Mouse (Mus musculus): ENCODE results near the gene Ube2j1. TPM values are rescaled to one million over a fixed set of nuclear protein-coding genes. Genes with fewer than 3 reads are reported as not detected.

Gene Ube2j1
- total RNA-seq, 2 experiments from 2014 or later: 50.5 to 54.7 TPM

GRCm38 (mm10) chr4:33029104-33029503 is 2.1 kb upstream of the Ube2j1 start:
- intact Hi-C loops (cut with DNase I): loop anchor here (10.0 kb wide), 1 partner anchor 284 kb away; no protein-coding TSS in a partner anchor
- TF ChIP-seq CTCF (IDR thresholded peaks at IDR 0.05): no peak

GRCm38 (mm10) chr4:33030264-33031194 is 687 bp upstream of the Ube2j1 start:
- H3K4me3 ChIP-seq: peak overlapping the region; percentile 90
- no peak for TF ChIP-seq CTCF (IDR thresholded peaks at IDR 0.05)
- DNase-seq: peak; percentile 37
- peak overlapping the region; percentile 99 for H3K27ac ChIP-seq
- intact Hi-C loops (cut with DNase I): loop anchor here (2.0 to 10.0 kb wide), 4 partner anchors 28 to 1524 kb away; partner anchors contain the start of gene Akirin2

More at GRCm38 (mm10) chr4:33029104-33029503, 2.1 kb upstream of the Ube2j1 start:
- no peak overlapping the region for H3K4me3 ChIP-seq
- DNase-seq: no peak
- no peak overlapping the region for H3K27ac ChIP-seq

DNA sequence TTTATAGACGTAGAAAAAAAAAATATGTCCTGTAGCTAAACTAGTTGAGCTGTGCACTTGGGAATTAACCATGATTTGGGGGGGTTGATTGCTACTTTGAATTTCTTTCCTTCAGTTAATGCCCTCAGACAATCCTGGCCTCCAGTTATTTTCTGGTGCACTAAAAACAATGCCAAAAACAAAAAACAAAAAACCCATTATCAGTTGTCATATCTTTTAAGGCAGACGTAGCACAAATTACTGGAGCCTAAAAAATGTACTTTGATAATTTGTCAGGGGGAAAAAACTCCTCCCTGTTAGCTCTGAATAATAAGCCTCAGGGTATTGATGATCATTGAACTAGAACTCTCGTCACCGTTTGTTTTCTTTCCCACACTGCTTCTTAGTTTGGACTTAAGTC is 829 bp downstream of the Ube2j1 start:
- no peak for DNase-seq
- intact Hi-C loops (cut with DNase I): loop anchor here (5.0 to 10.0 kb wide), 3 partner anchors 85 to 1523 kb away; partner anchors contain the start of gene Akirin2
- peak overlapping the region; percentile 99 for H3K27ac ChIP-seq
- peak overlapping the region; percentile 90 for H3K4me3 ChIP-seq
- TF ChIP-seq CTCF (IDR thresholded peaks at IDR 0.05): no peak

GRCm38 (mm10) chr4:33033515-33033914 is 2.3 kb downstream of the Ube2j1 start:
- Histone ChIP-seq H3K4me3 (peak overlapping the region; percentile 90), H3K27ac (peak overlapping the region; percentile 99; the same call in 1 of the 2 replicates)
- no peak for TF ChIP-seq CTCF (IDR thresholded peaks at IDR 0.05)
- DNase-seq: no peak
- intact Hi-C loops (cut with DNase I): loop anchor here (5.0 to 10.0 kb wide), 3 partner anchors 84 to 1521 kb away; partner anchors contain the start of gene Akirin2

- no peak overlapping the region for H3K4me3 ChIP-seq
- intact Hi-C loops (cut with DNase I): loop anchor here (10.0 kb wide), 2 partner anchors 245 to 1515 kb away; partner anchors contain the start of gene Akirin2
- no peak overlapping the region for H3K27ac ChIP-seq
- TF ChIP-seq CTCF (IDR thresholded peaks at IDR 0.05): no peak
- no peak for DNase-seq
Observed at GRCm38 (mm10) chr4:33039826-33040225, 8.6 kb downstream of the Ube2j1 start.

GRCm38 (mm10) chr4:33049601-33050000 is 18.4 kb downstream of the Ube2j1 start:
- intact Hi-C loops (cut with DNase I): no loop called here
- no peak for DNase-seq

DNA sequence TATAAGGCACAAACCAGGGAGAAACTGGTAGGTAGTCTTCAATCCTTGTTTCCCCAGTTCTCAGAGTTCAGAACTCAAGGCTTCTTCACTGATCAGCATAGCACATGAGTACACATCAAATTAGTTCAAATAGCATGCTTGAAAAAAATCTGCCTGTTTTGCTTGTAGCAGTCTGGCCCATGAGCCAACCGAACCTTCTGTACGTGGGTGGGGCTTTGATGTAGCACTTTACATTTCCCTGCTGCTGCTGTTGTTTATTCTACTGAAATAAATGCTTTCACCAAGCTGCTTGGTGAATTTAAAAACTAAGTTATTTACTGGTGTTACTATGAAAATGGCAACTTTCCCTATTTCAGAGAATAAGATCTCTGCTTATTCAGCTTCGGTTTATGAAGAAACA is 20.8 kb downstream of the Ube2j1 start:
- intact Hi-C loops (cut with DNase I): no loop called here
- H3K4me3 ChIP-seq: no peak overlapping the region
- no peak for DNase-seq
- H3K27ac ChIP-seq: no peak overlapping the region
- TF ChIP-seq CTCF (IDR thresholded peaks at IDR 0.05): no peak

More at GRCm38 (mm10) chr4:33049601-33050000, 18.4 kb downstream of the Ube2j1 start:
- no peak for TF ChIP-seq CTCF (IDR thresholded peaks at IDR 0.05)
- Histone ChIP-seq H3K27ac (no peak overlapping the region), H3K4me3 (no peak overlapping the region)

DNA sequence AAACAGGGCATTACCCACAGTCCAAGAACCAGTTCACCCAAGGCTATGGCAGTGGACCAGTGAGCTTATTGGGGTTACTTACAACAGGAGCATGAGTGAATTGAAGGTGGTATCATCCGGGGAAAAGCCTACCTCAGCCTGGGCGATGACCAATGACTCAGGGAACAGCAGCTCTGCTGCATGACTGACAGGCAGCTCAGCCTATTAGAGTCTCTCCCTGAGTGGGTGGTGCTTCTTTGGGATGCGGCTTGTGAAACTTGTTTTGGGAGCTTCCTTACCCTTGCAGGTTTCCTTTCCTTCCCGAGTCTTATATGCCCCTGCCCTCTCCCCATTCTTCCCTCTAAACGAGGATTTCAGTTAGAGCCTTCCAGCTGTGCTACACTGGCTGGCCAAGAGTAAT is 21.4 kb downstream of the Ube2j1 start:
- no peak for DNase-seq
- no peak overlapping the region for H3K4me3 ChIP-seq
- intact Hi-C loops (cut with DNase I): no loop called here

DNA sequence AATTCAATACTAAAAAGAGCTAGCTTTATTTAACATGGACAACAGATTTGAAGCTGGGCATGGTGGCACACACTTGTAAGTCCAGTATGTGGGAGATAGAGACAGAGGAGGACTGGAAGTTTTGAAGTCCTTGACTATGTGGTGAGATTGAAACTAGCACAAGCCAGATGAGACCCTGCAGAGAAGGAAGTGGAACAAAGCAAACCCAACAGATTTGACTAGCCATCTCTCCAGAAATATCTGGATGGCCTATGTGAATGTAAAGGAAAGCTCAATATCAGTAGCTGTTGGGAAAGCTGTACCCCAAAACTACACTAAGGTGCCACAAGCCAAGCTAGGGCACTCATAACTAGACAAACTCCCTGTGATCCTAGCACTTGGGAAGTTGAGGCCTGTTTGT is 23.2 kb downstream of the Ube2j1 start:
- intact Hi-C loops (cut with DNase I): no loop called here
- TF ChIP-seq CTCF (IDR thresholded peaks at IDR 0.05): no peak
- Histone ChIP-seq H3K27ac (peak overlapping the region; percentile 38), H3K4me3 (no peak overlapping the region)
- no peak for DNase-seq

More for the DNA sequence above, 21.4 kb downstream of the Ube2j1 start:
- TF ChIP-seq CTCF (IDR thresholded peaks at IDR 0.05): no peak
- H3K27ac ChIP-seq: no peak overlapping the region

- intact Hi-C loops (cut with DNase I): no loop called here
- peak; percentile 49 for DNase-seq
Observed at GRCm38 (mm10) chr4:33056317-33056716, 25.1 kb downstream of the Ube2j1 start.

GRCm38 (mm10) chr4:33057890-33058687 is 26.9 kb downstream of the Ube2j1 start:
- TF ChIP-seq CTCF (IDR thresholded peaks at IDR 0.05): no peak
- intact Hi-C loops (cut with DNase I): loop anchor here (2.0 kb wide), 1 partner anchor 27 kb away; the partner anchor contains the start of gene Ube2j1
- peak; percentile 89 for DNase-seq
- peak overlapping the region; percentile 95 for H3K27ac ChIP-seq
- 0 out of 2 replicates have a peak overlapping the region, but pooled peaks have one; percentile 11 for H3K4me3 ChIP-seq

More at GRCm38 (mm10) chr4:33056317-33056716, 25.1 kb downstream of the Ube2j1 start:
- Histone ChIP-seq H3K4me3 (no peak overlapping the region), H3K27ac (peak overlapping the region; percentile 89)
- TF ChIP-seq CTCF (IDR thresholded peaks at IDR 0.05): no peak

DNA sequence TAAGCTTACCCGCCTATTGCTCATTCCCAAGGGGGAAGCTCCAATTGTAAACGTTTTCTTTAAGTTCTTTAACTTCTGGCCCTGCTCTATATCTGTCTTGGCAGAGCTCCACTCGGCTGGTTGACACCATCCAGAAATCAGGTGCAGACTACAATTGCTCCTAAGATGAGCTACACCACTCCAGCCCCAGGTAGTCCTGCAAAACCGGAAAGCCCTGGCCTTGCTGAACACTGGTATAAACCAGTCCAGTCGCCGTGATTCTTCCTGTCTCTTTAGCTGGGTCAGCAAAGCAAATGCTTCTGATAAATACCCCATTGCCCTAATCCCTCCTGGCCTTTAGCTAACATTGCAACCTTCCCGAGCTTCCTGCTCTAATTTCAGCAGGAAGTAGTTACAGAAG is 29.9 kb downstream of the Ube2j1 start:
- intact Hi-C loops (cut with DNase I): no loop called here
- Histone ChIP-seq H3K4me3 (no peak overlapping the region), H3K27ac (peak overlapping the region; percentile 95)
- DNase-seq: no peak
- TF ChIP-seq CTCF (IDR thresholded peaks at IDR 0.05): no peak

Data from gastrocnemius, adult 2 months (tissue).